Mouse (Mus musculus) retina, postnatal 7 days (tissue): ENCODE data around the gene Olfr1209.

Experiments used
- DNase-seq: peaks from one replicate; pipeline ENCODE4 v3.0.0-alpha.2; 2012; ENCODE audit warnings: low read depth, low spot score

Gene Olfr1209

DNA sequence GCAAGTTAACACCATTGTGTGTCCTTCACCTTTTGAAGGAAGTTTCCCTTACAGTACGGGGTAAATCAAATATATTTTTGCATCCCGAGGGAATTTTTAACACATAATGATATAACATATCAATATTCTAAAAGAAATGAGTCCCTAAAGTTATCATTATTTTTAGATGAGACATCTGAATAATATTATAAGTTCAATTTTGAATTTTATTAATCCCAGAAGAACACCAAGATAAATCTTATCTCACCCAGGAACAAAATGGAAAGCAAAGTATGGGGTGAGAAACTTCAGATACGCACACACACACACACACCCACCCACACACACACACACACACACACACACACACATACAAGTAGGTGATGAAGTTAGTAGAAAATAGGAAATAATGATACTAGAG lies at the start of gene Olfr1209:
Gene Olfr1209, minus strand, starts transcription at position 101 of the 400 bp plus-strand sequence.
- DNase-seq: no peak

DNA sequence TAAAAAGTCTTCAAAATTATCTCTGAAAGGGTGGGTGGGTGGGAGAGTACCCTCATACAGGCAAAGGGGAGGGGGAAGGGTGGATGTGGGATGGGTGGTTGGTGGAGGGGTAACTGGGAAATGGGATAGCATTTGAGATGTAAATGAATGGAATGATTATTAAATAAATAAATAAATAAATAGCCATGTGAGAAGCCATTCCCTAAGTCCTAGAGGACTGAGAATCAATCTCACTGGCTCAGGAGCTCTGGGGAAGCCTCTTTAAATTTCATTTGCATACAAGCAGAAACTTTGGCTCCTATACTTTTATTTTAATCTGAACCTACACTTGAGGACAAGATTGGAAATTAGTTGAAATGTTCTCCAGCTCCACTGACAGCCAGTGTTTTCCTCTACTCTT lies 38.7 kb upstream of the Olfr1209 start, which contains the start of gene Olfr1212:
Gene Olfr1212, plus strand, starts transcription at position 301 of the 400 bp plus-strand sequence.
- DNase-seq: no peak

DNA sequence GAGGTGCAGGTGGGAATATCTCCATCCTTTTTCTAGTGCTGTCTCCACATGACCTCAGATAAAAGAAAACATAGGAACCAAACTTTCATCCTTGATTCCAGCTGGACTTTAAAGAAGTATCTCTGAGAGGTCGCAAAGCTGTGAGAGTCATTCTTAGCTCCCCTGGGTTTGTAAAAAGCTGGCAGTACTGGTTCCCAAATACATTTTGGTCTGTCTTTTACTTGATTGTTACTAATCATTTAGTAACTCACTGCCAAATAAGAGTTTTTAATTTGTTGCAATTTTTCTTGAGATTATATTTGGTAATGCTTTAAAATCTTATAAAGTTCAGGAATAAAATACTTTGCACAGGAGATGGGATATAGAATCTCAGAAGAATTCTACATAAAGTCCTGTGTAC lies 23.1 kb upstream of the Olfr1209 start, which contains the start of gene Olfr1211:
Gene Olfr1211, minus strand, starts transcription at position 101 of the 400 bp plus-strand sequence.
- no peak for DNase-seq

DNA sequence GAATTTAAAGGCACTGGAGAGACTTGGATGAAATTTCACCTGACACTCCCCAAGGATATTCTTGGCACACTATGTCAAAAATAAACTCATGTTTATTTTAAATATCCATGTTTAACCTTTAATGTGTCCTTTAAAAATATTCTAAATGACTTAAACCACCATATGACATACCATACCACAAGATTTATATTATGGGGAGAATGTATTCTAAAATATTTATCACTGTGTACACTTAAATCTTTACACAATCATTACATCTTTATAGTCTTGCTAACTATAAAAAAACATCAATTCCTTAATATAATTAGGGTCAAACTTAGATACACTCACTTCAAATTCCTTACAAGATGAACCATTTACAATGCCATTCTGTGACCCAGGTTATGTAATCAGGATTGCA lies 12.7 kb downstream of the Olfr1209 start, which contains the start of gene Olfr1208:
Gene Olfr1208, minus strand, starts transcription at position 101 of the 400 bp plus-strand sequence.
- no peak for DNase-seq

DNA sequence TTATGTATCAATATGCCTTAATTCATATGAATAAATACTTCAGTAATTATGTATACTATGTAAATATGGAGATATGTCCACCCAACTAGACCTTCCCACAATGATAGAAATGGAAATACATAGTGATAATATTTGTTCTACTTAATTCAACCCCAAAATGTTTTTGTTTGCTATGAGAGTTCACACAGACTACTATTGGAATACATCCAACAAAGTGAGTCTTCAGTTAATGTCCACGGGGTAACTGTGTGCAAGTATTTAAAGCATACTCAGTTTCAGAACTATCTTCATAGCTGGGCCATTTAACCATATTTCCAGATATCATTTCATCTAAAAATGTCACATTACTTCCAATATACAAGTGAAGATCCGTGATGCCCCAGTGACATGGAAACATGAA lies 52.0 kb downstream of the Olfr1209 start, which contains the start of gene Olfr1206:
Gene Olfr1206, plus strand, starts transcription at position 301 of the 400 bp plus-strand sequence.
- no peak for DNase-seq
